Mouse (Mus musculus) kidney, adult 9 months (tissue): ENCODE measurements around the gene Ahsa1.
"Not testable (repeated sequence)": the region's sequence is repeated elsewhere in the genome, so short reads cannot be mapped to it uniquely, and the experiment has no call there.

Experiments
- DNase-seq: peaks from one replicate; pipeline ENCODE4 v3.0.0; 2022

Gene Ahsa1

DNA sequence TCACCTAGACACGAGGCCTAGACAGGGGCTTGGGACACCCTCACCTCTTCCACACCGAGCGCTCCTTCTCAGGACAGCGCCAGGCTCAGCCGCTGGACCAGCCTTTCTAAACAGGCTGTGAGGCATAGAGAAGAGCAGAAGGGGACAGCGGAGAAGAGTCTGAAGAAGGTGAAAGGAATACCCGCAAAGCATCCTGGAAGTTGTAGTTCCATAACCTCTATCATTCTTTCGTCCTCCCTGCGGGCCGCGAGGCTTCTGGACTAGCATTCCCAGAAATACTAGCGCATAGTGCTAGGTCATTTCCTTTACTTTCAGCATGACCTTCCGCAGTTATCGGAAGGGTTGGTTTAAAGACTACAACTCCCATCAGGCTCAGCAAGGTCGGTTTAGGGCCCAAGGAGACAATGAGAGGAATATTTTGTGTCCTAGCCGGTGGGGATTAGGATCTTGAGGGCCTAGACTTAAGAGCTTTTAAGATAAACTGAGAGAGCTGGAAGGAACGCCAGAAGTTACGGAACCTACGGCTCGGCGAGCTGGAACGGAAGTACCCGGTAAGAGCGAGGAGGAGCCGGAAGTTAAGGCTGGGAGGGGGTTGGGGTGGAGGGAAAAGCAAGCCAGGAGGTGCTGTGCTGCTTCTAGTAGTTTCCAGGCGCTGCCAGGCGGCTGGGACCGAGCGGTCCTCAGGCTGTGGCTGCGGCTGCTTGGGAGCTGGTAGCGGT lies at the start of gene Ahsa1, which contains the start of gene Vipas39:
TSS of gene Ahsa1 (plus strand) at position 372 of the 719 bp plus-strand sequence.
TSS of gene Vipas39 (minus strand) at position 149 of the 719 bp plus-strand sequence.
- DNase-seq = peak; percentile 97

DNA sequence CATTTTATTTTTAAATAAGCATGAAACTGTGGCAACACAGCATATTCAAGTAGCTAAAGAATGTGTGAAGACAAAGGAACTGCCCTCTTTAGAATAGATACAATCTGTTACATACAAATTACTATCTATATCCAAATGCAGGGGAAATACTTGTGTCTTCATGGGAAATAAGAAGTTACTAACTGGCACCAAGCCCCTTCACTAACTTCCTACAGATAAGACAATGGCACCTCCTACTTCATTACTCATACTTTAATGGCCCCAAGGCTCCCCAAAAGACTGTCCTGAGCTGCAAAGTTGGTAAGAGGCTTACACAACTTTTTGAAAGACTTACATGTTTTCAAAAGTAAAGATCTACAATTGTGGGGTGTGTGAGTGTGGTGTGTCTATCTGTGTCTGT lies 48.7 kb upstream of the Ahsa1 start:
- no peak for DNase-seq

DNA sequence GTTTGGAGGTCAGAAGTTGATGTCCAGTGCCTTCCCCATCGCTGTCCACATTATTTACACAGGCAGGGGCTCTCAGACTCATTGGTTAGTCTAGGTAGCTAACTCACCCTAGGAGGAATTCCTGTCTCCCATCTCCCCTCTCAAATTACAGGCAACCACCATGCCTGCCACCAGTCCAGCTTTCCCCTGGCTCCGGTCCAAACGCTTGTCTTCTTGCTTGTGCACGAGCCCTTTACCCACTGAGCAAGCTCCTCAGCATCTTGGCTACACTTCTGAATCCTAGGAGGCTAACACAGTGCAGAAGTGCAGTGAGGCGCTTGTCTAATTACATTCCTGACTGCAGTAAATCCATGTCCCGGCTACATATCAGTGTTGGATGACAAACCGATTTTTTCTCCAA lies 46.9 kb upstream of the Ahsa1 start:
- no peak for DNase-seq

DNA sequence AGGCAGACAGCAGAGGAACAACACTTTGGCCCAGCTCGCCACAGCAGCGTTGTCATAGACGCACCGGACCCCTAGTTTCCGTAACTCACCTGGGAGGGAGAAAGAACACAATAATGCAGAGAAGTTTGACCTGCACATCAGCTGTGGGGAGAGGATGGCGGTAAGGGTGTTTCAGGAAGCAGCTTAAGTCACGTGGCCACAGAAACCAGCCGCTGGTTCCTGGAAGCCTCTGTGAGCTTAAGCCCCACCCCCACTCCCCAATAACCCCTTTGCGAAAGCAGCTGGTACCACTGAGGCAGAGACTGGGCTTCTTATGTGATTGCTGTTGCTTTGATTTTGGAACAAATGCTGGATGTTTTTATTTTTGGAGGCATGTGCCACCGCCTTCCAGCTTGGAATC lies 41.3 kb upstream of the Ahsa1 start:
- no peak for DNase-seq

DNA sequence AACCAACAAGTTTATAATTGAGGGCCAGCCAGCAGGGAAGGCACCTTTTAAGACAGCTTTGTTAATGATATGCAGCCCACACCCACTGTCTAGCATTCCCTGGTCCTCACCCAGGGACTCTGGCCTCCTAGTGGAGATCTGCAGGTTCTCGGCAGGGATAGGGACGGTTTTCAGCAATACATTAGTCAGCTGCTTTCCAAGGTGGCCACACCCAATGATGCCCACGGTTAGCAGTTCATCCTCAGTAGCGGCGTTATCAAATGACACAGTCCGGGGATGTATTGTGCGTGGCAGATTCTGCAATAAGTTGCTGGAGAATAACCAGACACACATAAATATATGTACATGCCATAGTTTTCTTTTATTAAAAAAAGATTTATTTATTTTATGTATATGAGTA lies 39.5 kb upstream of the Ahsa1 start:
- no peak for DNase-seq

DNA sequence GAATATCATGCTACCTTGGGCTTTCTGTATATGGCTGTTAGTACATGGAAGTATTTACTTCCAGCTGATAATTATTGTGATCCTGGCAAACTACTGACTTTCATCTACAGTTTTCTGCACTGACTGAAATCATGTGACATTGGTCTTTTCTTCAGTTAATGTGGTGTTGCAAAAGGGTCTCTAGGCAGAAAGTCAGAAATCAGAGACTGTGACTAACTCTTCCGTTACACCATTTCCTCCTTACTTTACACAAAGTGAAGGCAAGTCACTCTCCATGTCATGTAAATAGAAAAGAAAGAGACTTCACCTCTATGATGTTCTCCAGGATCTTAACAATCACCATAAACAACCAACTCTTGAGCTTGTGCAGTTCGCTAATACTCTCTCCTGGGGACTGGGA lies 36.6 kb upstream of the Ahsa1 start:
- DNase-seq = no peak

DNA sequence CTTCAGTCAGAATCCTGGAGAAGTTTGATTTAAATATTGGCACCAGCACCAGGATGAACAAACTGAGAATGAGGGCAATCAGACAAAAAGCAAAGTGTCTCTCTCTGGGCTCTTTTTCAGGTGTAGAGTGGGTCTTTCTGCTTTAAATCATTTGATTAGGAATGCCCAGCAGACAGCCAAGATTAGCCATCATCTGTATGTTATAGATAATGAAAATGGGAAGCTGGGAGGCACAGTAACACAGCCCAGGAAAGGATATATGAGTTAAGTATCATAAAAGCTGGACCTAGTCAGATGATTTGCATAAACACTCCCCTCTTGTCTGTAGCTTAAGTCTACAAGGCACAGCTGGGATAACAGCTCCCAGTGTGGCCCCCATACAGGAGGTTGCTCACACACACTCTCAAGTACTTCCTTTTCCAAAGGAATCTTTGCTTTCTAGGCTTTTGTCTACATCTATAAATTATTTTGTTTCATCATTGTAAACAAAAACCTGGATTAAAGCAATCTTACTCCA lies 35.8 kb upstream of the Ahsa1 start:
- no peak for DNase-seq

DNA sequence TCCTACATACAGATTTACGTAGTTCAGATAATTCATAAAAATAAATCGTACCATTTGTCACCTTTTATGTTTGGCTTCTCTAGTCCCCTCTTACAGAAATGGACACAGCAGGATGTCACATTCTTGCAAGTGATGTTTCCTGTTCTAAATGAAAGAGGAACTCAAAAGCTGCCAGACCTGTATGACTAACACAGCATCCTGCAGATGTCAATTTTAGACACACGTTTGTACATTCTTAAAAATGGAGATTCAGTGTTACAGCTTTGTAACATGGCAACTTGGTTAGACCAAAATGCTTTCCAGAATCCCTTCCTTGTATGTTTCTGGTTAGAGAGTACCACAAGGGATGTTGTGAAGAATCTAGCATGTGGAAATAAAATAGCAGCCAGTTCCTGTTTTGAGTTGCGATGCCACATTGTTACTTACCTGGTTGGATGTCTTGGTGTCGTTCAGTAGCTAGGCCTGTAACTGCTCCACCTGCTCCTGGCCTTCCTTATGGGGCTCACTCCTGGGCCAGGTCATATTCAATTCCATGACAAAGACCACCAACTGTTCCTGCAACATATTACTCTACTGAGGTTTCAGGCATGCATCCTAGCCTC lies 29.3 kb upstream of the Ahsa1 start:
- DNase-seq = no peak

DNA sequence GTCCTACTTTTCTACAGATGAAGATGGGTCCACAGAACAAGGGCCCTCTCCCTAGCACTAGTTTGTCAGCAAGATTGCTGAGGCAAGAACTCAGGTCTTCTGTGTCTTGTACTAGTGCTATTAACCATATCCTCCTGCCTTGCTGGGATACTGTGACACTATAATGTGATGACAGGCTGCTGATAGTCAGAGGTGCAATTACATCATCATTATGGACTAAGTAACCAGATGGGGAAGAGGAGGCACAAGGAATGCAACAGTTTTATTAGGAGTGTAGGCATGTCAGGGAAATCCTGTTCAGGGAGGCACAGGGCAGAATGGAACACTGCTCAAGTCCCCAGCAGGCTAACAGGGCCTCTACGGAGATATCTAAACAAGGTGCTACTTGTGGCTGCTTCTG lies 27.6 kb upstream of the Ahsa1 start, which contains the start of gene Noxred1:
TSS of gene Noxred1 (minus strand) at position 101 of the 400 bp plus-strand sequence.
- no peak for DNase-seq

DNA sequence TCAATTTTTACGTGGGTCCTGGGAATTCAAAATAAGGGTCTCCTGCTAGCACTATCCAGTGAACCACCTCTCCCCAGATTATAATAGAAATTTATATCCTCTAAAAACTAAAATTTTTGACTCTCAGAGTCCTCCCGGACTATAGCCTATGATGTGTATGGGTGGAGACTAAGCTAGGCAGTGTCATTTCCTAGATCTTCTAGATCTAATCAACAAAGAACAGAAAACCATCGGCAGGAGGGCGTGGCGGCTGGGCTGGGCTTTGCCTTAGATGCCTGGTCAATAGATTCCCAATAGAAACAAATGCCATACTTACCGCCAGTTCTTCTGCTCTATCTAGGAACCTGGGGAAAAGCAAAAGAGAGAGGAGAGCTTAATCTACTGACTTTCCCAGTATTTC lies 16.1 kb upstream of the Ahsa1 start:
- no peak for DNase-seq

DNA sequence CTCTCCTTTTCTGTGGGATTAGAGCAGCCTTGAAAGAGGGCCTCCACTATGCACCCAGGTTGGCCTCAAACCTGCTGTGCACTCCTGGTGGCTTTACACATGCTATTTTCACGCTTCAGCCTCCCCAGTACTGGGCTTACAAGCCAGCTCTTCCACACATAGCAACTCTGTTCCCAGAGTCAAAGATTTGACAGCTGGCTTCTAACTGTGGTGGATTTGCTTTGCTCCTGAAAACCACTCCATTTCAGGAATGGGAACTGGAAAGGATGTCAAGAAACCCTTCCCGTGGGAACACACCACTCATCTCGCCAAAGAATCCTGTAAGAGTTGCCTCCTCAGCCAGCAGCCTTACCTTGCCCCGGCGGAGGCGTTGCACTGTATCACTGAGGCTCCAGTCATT lies 12.4 kb upstream of the Ahsa1 start:
- no peak for DNase-seq

DNA sequence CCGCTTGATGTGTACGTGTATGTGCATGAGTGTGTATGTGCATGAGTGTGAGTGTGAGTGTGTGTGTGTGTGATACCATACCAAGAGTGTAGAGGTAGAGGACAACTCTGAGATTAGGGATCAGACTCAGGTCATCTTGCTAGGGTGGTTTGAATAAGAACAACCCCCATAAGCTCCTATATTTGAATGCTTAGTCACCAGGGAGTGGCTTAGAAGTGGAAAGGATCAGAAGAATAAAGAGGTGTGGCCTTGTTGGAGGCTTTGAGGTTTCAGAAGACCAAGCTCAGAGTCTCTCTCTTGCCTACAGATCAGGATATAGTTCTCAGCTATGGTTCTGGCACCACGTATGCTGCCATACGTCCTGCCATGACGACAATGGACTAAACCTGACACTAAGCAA lies 9.7 kb upstream of the Ahsa1 start:
- DNase-seq = no peak

DNA sequence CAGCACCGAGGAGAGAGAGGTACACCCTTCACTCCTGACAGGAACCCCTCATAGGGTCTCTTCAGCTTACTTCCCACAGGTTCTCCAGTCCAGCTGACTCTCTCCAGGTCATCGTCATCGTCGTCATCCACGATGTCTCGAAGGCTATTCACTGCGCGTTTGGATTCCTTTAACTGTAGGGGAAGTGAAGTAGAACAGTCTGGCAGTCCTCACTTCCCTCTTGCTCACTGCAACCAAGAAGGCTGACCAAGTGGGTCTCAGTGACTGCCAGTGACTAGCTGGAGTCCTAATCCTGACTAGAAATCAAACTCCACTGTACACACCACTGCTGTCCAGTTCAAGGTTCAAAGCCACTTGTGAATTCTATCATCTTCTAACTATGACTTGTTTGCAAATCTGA lies 5.7 kb upstream of the Ahsa1 start:
- DNase-seq = no peak

DNA sequence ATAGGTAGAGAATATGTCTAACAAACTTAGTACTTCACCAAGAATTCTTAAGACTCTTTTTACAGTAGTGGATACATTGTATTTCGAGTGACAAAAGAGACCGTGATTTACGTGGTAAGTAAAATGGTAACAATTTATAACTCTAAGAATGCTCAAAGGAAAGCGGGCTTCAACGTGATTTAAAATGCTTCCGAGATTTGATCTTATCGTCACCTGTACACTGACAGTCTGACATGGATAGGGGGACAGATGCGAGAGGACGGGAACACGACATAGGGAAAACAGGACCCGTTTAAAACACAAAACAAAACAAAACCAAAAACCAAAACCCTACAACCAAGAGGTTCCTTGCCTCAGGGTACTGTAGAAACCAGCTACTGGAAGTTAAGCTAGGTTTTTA lies 835 bp upstream of the Ahsa1 start:
- no peak for DNase-seq

DNA sequence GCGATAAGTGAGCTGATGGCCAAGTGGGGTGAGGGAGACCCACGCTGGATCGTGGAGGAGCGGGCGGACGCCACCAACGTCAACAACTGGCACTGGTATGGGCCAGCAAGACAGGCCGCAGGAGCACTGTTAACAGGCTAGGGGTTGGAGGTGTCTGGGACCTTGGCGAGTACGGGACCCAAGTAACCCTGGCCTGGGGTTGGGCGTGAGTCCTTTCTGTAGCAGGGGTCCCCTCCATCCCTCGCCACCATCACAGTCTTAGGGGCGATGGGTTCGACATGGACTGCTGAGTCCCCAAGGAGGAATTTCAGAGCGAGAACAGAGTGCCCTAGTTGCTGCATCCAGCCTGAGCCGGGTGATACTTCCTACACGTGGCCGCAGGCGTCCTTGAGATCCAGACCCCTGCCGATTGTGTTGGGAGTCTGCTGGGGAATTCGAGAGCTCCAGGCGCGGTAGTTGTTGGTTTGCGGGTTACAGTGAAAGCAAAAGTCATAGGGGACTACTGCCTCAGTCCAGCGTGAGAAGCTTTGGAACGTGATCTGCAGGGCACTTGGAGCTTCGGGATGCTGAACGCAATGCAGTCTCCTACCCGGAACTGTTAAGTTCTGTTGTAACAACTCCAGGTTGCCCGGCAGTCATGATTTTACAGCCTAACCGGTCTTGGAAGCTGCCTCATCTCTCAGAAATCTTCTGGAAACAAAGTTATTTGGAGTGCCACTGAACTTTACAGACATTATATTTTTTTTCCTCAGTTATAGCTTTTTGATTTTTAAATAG lies 736 bp downstream of the Ahsa1 start:
- DNase-seq = no peak

DNA sequence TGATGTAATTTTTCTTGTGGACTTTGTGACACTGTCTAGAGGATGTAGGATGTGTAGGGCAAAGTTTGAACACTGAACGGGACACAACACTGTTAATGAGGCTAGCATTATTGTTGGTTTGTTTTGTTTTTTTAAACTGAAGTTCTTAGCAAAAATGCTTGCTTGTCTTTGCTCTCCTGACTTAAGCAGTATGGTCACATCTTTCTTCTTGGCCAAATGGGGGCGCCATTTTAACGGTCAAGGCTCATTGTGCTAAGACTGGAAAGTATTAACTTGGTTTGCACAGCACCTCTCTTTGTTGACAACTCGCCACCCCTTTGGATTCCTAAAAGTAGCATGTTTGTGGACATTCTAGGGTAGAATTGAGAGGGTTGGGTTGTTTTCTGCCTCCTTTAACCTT lies 1.4 kb downstream of the Ahsa1 start:
- DNase-seq = peak; percentile 25

DNA sequence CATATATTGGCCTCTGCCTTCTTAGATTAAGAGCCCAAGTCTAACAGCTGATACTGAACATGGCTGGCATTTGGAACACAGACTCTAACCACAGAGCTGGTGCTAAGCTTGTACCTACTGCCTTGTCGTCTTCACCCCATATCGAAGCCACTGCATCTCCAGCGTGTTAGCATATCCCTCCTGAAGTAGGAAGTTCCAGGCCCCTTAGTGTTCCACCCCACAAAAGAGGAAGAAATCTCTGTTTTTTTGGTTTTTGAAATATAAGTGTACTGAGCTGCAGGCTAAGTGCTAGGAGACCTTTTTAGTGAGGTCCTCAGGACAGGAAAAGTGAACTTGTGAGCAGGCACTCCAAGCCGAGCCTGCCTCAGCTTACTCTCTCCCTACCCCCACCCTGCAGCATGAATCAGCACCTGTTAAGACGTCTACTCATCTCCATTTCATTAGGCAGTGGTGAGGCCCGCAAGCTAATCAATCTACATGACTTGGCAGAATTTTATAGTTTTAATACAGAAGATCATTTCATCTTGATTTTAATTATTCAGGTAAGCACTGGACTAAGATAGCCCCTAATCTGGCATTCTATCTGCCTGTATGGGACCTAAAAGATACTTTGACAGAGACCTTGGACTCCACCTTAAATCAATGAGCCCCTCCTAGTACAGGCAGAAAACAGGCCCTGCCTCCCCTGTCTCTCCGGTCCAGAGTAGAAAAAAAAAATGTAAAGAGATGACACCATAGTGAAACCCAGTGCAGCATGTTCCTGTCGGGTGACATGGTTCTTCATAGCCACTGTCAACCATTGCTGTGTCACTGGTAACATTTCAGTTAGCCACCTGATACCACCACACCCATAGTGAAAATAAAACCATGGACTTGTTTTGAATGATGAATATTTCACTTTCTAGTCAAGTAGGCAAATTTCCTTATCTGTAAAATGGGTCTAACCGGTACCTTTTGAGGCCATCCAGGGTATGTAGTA lies 8.9 kb downstream of the Ahsa1 start:
- no peak for DNase-seq

DNA sequence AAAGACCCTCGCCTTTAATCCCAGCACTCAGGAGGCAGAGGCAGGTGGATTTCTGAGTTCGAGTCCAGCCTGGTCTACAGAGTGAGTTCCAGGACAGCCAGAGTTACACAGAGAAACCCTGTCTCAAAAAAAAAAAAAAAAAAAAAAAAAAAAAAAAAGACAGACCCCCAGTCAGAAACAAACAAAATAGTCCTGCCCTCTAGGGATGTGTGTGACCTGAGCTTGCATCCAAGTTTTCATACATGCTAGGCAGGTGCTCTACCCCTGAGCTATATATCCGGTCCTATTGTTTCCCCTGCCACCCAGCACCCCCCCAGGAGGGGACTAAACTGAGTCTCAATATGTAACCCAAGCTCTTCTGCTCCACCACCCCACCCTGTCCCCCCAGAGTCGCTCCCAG lies 11.0 kb downstream of the Ahsa1 start:
- DNase-seq = not testable (repeated sequence)

DNA sequence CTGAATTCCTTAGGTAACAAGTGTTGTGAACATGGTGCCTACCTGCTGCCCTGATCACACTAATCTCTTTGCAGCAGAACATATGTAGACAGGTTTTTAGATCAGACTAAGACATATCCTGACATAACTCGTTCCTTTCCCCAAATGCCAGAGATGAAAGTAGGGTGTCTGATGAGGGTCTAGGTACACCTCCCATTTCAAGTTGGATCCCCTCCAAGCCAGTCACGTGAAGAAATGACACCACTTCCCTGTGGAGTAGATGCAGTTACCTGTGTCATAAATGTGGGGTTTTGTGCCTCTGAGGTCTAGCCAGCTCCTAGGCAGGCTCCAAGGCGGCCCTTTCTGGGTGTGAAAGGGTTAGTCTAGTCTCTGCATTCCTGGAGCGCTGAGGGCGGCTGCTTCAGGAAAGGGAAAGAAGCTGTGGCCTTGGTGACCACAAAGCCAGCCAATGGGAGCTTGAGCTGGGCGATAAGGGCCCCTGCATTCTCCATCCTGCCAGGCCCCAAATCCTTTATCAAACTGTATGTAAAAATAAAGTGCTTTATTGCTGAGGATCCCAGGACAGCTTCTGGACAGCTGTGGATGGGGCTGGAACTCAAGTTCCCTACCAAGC lies 11.9 kb downstream of the Ahsa1 start:
- DNase-seq = no peak

DNA sequence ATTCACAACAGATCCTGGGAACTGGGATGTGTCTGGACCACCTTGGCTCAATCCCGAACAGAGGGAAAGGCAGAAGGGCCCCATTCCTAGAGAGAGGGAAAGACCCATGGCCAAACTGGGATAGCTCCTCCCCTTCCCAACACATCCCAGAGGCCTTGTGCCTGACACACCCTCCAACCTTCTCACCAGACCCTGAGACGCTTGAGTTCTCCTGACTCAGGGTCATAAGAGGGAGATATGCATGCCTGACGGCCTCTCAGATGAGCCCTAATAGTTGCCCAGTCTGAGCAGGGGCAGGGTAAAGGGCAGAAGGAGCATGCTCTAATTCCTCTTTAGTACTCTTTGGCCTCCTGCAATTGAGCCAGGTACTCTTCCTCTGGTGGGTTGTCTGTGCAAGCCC lies 13.1 kb downstream of the Ahsa1 start:
- DNase-seq = peak; percentile 13

DNA sequence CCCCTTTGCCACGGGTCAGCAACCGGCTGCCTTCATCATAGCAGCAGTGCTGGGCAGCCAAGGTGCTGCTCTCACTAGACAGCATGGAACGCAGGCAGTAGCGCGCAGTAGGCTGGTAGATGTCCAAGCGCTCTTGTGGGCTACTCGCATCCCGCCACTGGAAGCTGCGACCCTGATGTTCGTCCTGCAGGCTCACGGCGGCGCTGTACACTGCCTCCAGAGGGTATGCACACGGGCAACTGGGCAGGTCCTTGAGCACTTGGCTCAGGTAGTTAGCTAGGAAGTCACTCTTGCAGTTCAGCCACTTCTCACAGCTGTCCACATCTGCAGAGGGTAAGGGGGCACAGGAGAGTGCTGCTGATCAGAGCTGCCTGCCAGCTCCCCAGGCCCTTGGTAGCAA lies 13.6 kb downstream of the Ahsa1 start:
- peak; percentile 14 for DNase-seq

DNA sequence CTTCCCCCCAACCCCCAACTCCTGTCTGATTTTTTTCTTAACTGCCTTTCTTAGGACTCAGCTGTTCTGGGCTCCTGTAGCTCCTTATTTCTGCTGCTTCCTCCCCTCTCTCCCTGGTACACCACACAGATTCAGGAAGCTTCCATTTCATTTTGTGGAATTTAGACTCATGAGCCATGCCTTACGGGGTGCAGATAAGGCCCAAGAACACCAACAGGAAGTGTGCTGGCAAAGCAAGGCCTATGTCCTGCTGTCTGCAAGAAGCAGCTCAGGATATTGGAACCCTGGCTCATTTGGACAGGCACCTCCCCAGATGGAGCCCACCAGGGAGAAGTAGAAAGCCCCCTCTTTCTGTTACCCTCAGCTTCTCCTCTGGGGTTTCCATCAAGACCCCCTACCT lies 15.5 kb downstream of the Ahsa1 start:
- no peak for DNase-seq
